Mouse (Mus musculus) frontal cortex, postnatal 25 days (tissue): ENCODE measurements at regions not wholly inside any gene's neighbourhood (a gene's known extent, or its start where the extent isn't known, plus 50 kb on each side); places are given as distances from the start of the nearest gene placed in this dataset.
"Not testable (repeated sequence)": the region's sequence is repeated elsewhere in the genome, so short reads cannot be mapped to it uniquely, and the experiment has no call there.

Source experiments
- DNase-seq, 2 experiments: peaks; one replicate each; pipeline ENCODE4 v3.0.0; 2022; ENCODE audit warnings: low spot score in 2 of 2

DNA sequence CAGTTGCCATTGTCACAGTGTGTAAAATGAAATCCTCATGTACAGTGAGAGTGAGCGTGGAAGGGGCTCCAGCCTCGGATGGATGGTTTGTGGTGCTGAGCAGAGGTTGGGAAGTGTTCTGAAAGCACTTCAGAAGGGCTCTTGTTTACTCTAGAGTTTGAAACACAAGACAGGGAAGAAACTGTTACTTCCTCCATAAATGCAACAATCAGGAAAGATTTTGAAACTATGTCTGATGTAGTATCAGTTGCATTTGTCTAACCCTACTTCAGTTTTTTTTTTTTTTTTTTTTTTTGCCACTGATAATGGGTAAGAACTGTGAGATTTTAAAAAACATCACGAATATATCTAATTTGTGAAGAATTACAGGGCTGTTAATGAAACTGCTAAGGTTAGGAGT is 281.5 kb downstream of the Hace1 start:
- DNase-seq = no peak

DNA sequence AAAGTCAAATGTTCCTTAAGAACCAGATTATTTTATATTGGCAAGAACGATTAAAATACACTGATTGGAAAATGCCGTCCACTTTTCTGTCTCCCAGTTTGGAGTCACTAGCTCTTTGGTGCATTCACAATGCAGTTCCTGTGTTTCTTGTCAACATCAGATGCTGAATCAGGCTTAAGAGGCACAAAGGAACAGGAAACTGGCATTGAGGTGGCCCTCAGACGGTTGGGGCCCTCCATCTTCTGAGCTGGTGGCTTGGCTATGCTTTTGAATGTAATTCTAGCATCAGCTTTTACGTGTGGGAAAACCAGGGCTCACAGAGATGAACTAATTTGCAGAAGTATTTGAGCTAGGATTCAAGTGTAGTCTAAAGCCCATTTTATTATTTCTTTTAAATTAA is 282.3 kb downstream of the Hace1 start:
- no peak for DNase-seq

DNA sequence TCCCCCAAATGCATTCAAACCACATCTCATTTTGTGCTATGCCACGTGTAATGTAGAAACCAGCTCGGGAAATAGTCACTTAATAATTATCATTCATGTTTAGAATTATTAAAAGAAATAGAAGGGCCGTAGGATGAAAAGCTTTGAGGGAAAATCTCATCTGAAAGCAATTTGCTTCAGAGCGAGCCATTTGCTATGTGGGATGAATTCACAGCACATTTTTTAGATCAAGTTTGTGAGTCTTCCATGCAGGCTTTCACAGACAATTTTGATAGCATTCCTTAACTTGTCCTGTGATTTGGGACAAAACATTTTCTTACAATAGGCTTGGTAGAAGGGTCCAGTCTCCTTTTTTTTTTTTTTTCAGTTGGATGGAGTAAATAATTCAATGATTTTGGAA is 283.1 kb downstream of the Hace1 start:
- no peak for DNase-seq

DNA sequence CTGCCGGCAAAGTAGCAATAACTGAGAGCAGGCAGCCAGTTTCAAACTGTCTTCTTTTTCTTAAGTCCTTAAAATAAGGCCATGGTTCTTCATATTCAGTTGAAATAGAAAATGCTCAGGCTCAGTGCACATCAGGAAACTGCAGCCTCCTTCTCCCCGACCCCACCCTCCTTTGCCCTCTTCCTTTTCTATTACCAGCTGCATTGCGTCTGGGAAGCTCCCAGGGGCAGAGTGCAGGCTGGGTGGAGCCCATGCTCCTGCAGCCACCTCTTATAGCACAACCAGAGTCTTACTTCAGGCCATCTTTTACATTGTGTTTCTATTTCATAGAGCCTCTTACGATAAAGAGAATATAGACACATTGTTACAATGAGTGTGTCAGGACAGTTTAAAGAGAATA is 288.2 kb downstream of the Hace1 start:
- no peak for DNase-seq

DNA sequence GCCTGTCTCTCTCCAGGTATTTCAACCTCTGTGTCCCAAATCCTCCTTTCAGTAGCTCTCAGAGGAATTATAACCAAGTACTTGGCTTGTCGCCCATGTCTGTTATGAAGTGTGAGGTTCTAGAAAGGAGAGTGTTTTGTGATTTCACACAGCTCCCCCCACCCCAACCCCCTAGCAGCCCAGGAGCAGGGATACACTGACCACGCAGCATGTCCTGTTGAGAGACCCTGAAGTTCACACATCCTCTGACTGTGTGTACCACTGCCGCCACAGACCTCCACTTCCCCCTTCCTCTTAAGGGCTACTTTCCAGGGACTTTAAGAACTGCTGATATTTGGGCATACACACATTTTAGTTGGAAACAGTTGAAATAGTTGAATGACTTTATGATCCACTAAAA is 289.2 kb downstream of the Hace1 start:
- no peak for DNase-seq

DNA sequence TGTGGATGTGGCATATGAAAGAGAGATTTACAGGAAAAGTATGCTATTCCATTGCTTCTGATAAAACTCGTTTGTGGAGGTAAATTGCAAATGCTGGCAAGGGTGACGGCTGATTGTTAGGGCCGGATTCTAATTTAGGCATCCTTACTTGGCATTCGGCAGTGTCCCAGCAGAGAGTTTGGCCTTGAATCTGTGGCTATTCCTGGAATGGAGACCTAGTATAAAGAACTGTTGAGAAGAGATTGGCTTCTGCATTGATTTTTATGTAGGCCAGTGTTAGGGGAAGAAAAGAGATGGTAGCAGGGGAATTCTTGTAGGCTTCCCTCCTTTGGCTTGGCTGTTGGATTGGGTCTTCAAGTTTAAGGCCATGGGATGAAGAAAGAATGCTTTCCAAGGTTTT is 293.4 kb downstream of the Hace1 start:
- no peak for DNase-seq

DNA sequence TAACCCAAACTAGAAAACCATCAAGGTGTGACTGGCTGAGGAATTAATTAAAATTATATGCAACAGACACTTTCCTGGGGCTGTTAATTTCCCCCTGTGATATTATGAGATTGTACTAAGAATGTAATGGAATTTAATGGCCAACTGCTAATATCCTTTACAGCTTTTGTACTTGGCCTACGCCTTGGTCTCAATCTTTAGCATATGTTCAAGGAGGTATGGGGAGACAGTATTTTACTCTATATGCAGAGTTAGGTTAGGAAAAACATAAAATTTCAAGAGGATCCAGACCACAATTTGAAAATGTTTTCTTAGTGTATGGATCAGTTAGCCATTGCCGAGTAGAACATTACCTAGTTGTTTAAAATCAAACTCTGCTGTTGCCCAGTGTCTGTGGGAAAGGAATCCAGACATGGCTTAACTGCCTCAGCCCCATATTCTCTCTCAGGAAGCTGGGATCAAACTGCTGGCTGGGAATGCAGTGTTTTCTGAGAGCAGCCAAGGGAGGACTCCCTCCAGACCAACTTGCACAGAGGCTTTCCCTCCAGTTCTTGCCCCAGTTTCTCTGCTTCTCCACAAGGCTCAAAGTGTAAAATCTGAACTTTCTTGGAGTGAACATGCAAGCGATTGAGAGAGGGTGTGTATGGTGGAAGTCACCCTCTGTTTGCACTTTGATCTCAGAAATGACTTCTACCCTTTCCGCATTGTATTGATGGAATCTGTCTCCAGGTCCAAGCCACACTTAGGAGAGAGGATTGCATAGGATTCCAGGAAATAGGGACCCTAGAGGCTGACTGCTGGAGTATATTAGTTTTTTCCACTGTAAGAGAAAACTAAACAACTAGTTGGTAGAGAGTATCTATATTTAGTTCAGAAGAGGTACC is 294.6 kb downstream of the Hace1 start:
- no peak for DNase-seq

DNA sequence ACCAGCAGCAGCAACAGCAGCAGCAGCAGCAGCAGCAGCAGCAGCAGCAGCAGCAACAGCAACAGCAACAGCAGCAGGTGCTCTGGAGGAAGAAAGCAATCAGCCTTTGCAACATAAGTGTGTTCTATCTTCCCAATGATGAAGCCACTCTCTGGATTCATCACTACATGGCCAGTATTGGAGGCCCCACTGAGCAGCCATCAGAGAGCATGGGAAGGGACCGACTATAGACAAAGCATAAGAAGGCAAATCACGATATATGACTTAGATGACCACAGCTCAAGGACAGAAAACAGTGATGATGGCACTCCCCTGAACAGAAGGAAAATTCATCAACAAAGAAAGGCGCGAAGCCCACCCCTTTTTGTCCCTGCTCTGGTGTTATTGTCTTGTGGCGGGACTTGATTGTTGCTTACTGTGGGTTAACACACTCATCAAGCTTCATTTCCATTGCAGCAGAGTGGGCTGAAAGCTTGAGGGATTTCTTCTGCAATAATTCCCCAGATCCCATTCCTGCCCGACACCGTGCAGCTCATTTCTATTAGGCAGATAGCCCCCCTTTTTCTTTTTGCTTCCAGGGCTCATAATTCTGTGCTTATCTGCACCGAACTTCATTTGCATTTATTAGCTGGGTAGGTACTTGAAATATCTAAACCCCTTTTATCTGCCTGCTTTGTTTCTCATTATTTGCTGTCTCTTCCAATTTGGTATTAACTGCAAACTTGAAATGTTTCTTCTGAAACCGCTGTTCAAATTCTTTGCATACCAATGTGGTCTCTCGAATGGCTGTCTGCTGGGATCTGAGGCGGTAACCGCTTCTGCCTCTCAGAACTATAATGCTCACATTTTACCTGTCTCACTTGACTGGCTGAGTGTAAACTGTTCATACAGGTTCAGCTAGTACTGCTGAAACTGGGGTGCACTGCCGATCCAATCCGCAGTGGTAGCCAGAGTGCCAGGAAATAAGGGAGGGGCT is 296.5 kb downstream of the Hace1 start:
- no peak for DNase-seq

DNA sequence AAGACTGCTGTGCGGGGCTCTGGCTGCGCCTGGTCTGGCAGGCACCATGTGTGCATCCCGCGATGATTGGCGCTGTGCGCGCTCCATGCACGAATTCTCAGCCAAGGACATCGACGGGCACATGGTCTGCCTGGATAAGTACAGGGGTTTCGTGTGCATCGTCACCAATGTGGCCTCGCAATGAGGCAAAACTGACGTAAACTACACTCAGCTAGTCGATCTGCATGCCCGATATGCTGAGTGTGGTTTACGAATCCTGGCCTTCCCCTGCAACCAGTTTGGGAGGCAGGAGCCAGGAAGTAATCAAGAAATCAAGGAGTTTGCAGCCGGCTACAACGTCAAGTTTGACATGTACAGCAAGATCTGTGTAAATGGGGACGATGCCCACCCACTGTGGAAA is 297.7 kb downstream of the Hace1 start:
- DNase-seq = not testable (repeated sequence)

DNA sequence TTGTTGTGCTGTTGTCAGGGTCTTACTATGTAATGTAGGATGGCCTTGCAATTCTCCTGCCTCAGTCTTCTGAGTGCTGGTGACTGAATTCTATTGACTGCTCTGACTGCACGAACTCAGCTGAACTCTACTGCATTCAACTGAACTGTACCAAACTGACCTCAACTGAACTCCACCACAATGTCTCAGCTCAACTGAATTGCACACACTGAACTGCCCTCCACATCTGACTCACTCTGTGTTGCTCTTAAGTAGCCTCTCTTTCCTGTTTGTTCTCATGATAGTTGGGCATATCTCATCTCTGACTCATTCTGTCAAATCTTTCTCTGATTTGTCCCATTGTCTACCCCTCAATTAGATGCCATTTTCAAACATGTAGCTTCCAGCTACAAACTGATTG is 306.1 kb downstream of the Hace1 start:
- DNase-seq = no peak

DNA sequence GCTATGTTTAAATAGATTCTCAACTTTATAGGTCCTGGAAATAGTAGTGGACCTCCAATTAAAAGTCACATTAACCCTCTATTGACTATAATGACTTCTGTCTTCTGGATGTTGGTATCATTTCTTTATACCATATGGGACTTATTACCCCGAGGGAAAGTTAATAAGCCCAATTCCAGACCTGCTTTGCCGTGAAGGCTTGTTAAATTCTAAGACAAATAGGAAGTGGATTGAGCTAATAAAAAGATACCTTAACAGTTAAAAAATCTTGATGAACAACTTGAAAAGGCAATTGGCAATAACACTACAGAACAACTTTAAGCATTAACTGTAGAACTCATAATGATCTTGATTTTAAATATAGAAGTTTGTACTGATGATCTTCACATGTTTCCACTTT is 309.0 kb downstream of the Hace1 start:
- DNase-seq = no peak

DNA sequence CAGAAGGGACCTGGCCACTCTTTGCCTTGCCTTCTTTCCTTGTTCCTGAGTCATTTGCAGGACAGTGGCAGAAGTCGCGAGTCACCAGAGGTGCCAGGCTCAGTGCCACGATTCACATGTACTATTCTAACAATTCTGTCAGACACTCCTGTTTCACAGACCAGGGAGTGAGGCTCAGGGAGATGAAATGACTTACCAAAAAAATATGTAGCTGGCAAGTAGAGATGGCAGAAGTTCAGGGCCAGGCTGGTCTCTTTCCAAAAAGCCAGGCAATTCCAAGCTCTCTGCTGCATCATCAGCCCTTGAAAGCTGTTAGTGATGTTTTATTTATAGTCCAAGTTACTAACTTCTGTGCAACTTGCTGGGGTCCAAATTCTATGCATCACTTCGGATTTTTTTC is 311.2 kb downstream of the Hace1 start:
- no peak for DNase-seq

DNA sequence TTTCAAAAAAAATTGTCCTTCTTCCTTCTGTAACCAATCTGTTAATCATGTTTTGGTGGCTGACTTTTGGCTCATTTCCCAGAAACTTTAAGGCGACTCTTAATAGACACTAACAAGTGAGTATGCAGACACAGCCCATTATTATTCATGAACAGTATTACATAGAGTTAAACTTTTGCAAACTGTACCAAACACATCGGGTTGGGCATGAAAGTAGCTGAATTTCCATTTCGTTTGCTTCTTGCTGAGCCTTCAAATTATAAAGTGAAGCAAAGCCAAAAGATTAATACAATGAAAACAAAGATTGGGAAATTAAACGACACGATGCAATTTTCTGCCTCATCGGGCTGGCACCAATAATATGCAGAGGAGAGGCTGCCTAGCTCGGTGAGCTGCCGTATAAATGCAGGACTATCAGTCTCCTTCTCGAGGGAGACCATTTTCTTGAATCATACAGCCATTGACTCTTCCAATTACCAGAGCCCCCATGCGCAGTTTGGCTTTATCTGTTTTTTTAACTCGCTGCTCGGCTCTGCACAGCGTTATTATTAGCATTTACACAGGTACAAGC is 311.8 kb downstream of the Hace1 start:
- no peak for DNase-seq

DNA sequence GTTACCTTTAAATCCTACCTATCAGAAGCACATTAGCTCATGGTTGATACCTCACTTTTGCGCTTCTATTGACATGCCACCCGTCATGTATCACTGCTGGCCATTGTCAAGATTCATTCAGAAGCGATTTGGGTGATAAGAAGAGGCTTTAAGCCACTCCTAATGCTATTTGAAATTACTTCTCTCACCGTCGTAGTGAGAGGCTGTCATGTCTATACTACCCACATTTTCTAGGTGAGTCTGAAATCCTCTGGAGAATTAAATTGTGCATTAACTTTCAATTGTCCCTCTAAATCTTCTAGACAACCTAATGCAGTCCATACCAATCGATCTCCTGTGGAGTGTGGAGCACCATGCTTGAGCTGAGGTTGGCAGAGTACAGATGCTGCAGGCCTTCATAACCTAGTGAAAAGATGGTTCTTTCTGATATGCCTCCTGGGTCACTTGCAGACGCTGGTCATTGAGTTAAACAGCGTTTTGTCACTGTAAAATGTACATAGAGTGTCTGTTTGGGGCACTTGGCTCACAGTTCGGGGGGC is 312.5 kb downstream of the Hace1 start:
- no peak for DNase-seq

DNA sequence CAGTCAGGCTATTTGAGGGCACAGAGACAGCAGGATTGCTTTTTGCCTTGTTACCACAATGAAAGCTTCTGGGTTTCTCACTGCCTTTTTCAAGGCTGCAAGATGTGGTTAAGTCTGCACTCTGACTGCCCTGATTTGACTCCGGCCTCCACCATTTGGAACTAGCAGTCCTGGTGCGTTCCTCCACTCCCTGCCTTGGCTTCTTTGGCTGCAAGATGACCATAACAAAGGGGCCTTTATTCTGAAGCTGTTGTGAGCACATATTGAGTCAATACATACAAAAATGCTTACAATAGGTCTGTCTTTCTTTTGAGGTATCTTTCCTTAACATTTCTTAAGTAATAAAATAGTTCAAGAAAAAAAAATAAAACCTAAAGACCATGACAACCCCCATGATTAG is 314.8 kb downstream of the Hace1 start:
- no peak for DNase-seq

DNA sequence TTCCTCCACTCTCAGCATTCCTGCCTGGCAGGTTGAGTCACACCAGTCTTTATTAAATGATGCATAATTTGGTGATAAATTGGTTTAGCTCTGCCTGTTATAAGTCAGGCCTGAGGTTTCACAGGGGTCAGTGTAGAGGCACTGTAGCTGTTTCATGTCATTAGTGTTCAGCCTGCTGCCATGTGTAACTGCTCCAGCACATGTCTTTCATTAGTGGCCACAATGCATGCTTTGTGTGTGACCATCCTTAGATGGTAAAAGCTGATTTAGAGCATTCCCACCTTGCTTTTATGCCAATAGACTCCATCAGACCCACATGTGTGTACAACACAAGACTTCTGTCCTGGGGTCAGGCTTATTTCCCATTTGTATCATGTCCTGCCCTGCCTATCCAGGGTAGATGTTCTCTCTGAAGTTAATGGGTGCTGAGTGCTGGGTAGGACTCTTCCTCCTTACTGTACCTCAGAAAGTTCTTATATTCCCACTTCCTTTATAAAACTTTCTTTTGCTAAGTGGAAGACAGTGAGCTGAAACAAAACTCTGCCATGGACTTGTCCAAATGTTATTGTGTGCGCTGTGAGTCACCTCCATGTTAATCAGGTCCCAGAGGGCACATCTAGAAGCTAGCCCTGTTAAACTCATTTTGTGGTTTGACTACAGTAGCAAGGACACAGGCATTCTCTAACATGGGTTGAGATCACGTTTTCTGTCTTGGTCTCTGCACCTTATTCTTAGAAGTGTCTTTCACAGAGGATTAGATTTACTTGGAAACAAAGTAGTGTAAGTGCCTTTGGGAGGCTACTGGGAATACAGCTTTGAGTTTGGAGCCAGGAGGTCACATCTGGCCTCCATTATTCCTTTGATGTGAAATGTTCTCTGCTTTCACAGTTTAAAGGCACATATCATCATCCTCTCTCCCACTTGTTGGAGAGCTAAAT is 316.5 kb downstream of the Hace1 start:
- DNase-seq = no peak

DNA sequence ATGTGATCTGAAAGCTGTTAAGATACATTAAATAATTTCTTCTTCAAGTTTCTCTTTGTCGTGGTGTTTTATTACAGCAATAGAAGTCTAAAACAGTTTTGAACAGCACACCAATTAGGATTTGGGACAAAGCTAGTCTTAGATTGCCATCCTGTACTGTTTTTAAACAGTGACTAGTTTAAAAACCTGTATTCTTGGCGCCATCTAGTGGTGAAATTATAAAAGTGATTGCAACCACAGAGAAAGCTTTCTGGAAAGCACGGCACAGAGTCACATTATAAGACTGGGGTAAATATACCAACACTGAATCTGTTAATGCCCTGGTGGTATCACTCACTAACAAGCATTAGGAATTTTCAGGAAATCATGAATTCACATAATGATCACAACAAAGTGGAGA is 339.3 kb downstream of the Hace1 start:
- no peak for DNase-seq

DNA sequence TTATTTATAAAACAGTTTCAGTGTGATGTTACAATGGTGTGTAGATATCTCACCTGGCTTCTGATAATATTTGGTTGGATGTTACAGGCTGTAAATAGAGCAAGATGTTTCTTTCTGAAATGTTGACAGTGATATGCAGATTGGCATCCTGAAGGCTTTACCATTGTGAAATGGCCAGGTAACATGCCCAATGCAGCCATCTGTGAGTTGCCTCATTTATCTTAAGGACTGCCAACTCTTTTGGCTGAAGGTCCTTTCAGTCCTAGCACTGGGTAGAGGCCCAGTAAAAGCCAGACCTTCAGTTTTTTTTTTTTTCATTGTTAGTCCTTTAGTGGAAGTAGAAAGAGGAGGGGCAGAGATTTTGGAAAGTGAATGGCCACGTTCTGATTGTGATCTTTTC is 348.1 kb downstream of the Hace1 start:
- no peak for DNase-seq

DNA sequence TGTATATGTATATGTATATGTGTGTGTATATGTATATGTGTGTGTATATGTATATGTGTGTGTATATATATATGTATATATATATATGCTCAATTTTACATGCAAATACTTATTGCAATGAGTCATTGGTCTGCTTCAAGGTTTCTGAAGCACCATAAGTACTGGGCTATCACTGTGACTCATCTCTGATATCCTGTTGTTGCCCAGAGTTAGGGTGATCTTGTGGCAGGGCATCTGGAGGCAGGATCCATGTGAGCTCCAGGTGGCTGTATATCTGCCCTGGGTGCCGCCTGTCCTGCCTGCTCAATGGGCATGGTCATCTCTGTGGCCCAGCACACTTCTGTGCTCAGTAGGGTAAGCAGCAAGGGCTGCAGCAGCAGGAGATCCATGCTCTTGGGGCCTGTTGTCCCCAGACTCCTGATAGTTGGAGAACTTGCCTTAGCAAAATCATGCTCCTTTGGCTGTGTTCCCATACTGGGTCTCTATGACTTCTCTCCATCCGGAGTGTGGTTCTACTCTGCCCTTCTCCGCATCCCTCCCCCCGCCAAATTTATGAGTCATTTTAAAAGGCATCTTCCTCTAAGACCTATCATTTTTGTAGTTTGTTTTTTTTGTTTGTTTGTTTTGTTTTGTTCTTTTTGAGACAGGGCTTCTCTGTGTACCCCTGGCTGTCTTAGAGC is 356.1 kb downstream of the Hace1 start:
- no peak for DNase-seq

DNA sequence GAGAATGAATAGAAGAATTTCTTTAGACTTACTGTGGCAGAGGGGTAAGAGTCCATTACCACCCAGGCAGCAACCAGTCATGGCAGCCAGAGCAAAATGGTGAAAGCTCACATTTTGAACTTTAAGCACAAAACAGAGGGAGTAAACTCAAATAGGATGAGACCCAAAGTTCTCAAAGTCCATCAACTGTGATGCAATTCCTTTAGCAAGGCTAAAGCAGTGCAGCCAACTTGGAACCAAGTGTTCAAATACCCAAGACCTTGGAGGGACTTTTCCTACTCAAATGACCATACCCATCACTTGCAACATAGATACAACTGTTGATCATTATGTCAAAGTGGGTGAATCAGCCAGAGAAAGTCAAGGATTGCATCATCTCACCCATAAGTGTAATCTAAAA is 380.1 kb downstream of the Hace1 start:
- DNase-seq = no peak

DNA sequence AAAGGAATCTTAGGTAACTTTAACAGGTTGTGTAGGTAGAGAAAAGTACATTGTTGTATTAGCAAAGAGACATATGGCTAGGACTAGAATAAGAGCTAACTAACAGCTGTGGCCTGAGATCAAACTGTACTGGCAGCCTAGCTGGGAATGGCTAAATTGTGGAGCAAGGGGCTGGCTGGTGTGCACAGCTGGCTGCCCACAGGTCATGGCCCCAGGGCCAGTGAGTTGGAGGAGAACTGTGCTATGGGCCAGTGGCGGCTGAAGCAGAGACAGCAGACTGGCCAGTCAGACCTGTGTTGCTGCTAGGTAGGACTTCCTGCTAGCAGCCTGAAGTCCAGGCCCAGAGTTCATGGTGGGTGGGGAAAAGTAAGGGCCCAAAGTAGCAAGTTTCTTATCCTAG is 394.6 kb downstream of the Hace1 start:
- DNase-seq = no peak
